Mouse (Mus musculus) small intestine, adult 2 months (tissue): ENCODE results near the gene Shisal2b.

Source experiments
- CTCF ChIP-seq: fragments of 200-500 bp; IDR thresholded peaks from 2 replicates; pipeline ENCODE4 v1.5.1; 2012; ENCODE audit warnings: low read depth, mild to moderate bottlenecking, control low read depth, inconsistent platforms, low read length, moderate library complexity, mixed read lengths; ENCODE audit not compliant: insufficient replicate concordance, insufficient read length; ENCODE audit errors: extremely low read depth
- POLR2A ChIP-seq: fragments of 200-500 bp; IDR thresholded peaks from 2 replicates; pipeline ENCODE4 v1.6.1; 2012; ENCODE audit warnings: low read depth, mild to moderate bottlenecking, control low read depth, inconsistent platforms, low read length, moderate library complexity

GRCm38 (mm10) chr13:104799067-104799466, 64.6 kb downstream of the Shisal2b start:
- no peak for TF ChIP-seq CTCF
- no peak for TF ChIP-seq POLR2A
